Mouse (Mus musculus): ENCODE data around the gene Akp3. TPM values are rescaled to one million over a fixed set of nuclear protein-coding genes. Genes with fewer than 3 reads are reported as not detected.

Gene Akp3
- total RNA-seq (2014; fragmentation: Nextera tagmentation): not detected in 2 replicates
- 0.11 TPM in 1 of 2 replicates, not detected in the other for total RNA-seq (2017)
- not detected in 2 replicates for polyA plus RNA-seq (2012)

GRCm38 (mm10) chr1:87124673-87125072, at the start of gene Akp3:
Gene Akp3, plus strand, starts transcription at chr1:87124973.
- Histone ChIP-seq H3K4me3 (ENCODE audit: low read depth, low read length) (no peak within 1 kb of the TSS), H3K9me3 (replicated peaks) (no peaks in the 10 kb centered on the region), H3K4me1 (ENCODE audit: insufficient read depth, low read depth, low read length) (no peaks in the 10 kb centered on the region), H3K36me3 (replicated peaks) (no peaks in the 10 kb centered on the region), H3K27me3 (ENCODE audit: insufficient read depth, low read length) (peaks cover 18% of the 10 kb centered on the region)
- DNase-seq (ENCODE audit: low spot score) (no peak), ATAC-seq (ENCODE audit: extremely low read depth, insufficient number of reproducible peaks, low FRiP score, poor library complexity, severe bottlenecking) (no peak)
- TF ChIP-seq CTCF (IDR thresholded peaks at IDR 0.05; ENCODE audit: low read depth, low read length) (no peak), GATA2 (IDR thresholded peaks at IDR 0.05; ENCODE audit: borderline replicate concordance, low read depth, low read length) (no peak), POLR2AphosphoS5 (IDR thresholded peaks at IDR 0.05; ENCODE audit: insufficient replicate concordance, low read depth, low read length) (no peak), GATA1 (IDR thresholded peaks at IDR 0.05; ENCODE audit: borderline replicate concordance, low read length) (no peak), TAL1 (conservative IDR thresholded peaks at IDR 0.05; ENCODE audit: low read depth, low read length) (no peak)

GRCm38 (mm10) chr1:87086196-87086595, 38.6 kb upstream of the Akp3 start:
- no peak for TF ChIP-seq GATA2 (IDR thresholded peaks at IDR 0.05; ENCODE audit: borderline replicate concordance, low read depth, low read length)
- TF ChIP-seq POLR2AphosphoS5 (IDR thresholded peaks at IDR 0.05; ENCODE audit: insufficient replicate concordance, low read depth, low read length): no peak
- no peak for TF ChIP-seq CTCF (IDR thresholded peaks at IDR 0.05; ENCODE audit: low read depth, low read length)
- Histone ChIP-seq H3K36me3 (replicated peaks) (no peaks in the 10 kb centered on the region), H3K9me3 (replicated peaks) (no peaks in the 10 kb centered on the region), H3K4me1 (ENCODE audit: insufficient read depth, low read depth, low read length) (no peaks in the 10 kb centered on the region), H3K4me3 (ENCODE audit: low read depth, low read length) (no peak overlapping the region), H3K27me3 (ENCODE audit: insufficient read depth, low read length) (peaks cover 11% of the 10 kb centered on the region)
- no peak for DNase-seq (ENCODE audit: low spot score)
- ATAC-seq (ENCODE audit: extremely low read depth, insufficient number of reproducible peaks, low FRiP score, poor library complexity, severe bottlenecking): no peak

- ATAC-seq (ENCODE audit: extremely low read depth, insufficient number of reproducible peaks, low FRiP score, poor library complexity, severe bottlenecking) (no peak), DNase-seq (ENCODE audit: low spot score) (no peak)
- Histone ChIP-seq H3K4me3 (ENCODE audit: low read depth, low read length) (no peak overlapping the region), H3K9me3 (replicated peaks) (no peaks in the 10 kb centered on the region), H3K36me3 (replicated peaks) (no peaks in the 10 kb centered on the region), H3K4me1 (ENCODE audit: insufficient read depth, low read depth, low read length) (no peaks in the 10 kb centered on the region), H3K27me3 (ENCODE audit: insufficient read depth, low read length) (peaks cover 12% of the 10 kb centered on the region)
- TF ChIP-seq POLR2AphosphoS5 (IDR thresholded peaks at IDR 0.05; ENCODE audit: insufficient replicate concordance, low read depth, low read length) (no peak; the same call in 1 of the 2 replicates), TAL1 (conservative IDR thresholded peaks at IDR 0.05; ENCODE audit: low read depth, low read length) (no peak), GATA1 (IDR thresholded peaks at IDR 0.05; ENCODE audit: borderline replicate concordance, low read length) (no peak), CTCF (IDR thresholded peaks at IDR 0.05; ENCODE audit: low read depth, low read length) (no peak)
These were observed 37.8 kb upstream of the Akp3 start for GRCm38 (mm10) chr1:87086964-87087363.

- TF ChIP-seq TAL1 (conservative IDR thresholded peaks at IDR 0.05; ENCODE audit: low read depth, low read length): no peak
- TF ChIP-seq GATA2 (IDR thresholded peaks at IDR 0.05; ENCODE audit: borderline replicate concordance, low read depth, low read length): no peak
- TF ChIP-seq GATA1 (IDR thresholded peaks at IDR 0.05; ENCODE audit: borderline replicate concordance, low read length): no peak
- no peak for TF ChIP-seq POLR2AphosphoS5 (IDR thresholded peaks at IDR 0.05; ENCODE audit: insufficient replicate concordance, low read depth, low read length)
- no peak for TF ChIP-seq CTCF (IDR thresholded peaks at IDR 0.05; ENCODE audit: low read depth, low read length)
- Histone ChIP-seq H3K36me3 (replicated peaks) (no peaks in the 10 kb centered on the region), H3K27me3 (ENCODE audit: insufficient read depth, low read length) (peaks cover 14% of the 10 kb centered on the region), H3K4me3 (ENCODE audit: low read depth, low read length) (no peak overlapping the region), H3K4me1 (ENCODE audit: insufficient read depth, low read depth, low read length) (no peaks in the 10 kb centered on the region), H3K9me3 (replicated peaks) (no peaks in the 10 kb centered on the region)
- ATAC-seq (ENCODE audit: extremely low read depth, insufficient number of reproducible peaks, low FRiP score, poor library complexity, severe bottlenecking) (no peak), DNase-seq (ENCODE audit: low spot score) (no peak)
These were observed 35.5 kb upstream of the Akp3 start for GRCm38 (mm10) chr1:87089251-87089650.

DNA sequence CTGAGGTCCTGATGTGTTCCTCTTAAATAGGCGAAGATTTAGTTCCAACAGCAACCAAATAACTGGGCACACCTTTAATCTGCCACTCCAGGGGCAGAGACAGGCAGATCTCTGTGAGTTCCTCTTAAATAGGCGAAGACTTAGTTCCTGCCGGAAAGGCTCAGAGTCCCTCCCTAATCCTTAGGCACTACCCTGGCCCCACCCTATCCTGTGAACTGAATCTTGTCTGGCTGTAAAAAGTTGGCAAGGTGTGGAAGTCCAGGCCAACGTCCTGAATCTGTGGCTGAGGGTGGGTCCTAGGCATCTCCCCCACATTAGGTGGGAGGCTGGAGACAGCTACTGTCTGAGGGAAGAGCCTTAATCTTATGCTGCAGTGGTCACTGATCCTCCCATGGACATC, 34.9 kb upstream of the Akp3 start, which contains the start of gene Alppl2:
TSS of gene Alppl2 (minus strand) at position 101 of the 400 bp plus-strand sequence.
- ATAC-seq (ENCODE audit: extremely low read depth, insufficient number of reproducible peaks, low FRiP score, poor library complexity, severe bottlenecking) (no peak), DNase-seq (ENCODE audit: low spot score) (no peak)
- Histone ChIP-seq H3K27me3 (ENCODE audit: insufficient read depth, low read length) (peaks cover 11% of the 10 kb centered on the region), H3K4me3 (ENCODE audit: low read depth, low read length) (no peak within 1 kb of the TSS), H3K9me3 (replicated peaks) (no peaks in the 10 kb centered on the region), H3K4me1 (ENCODE audit: insufficient read depth, low read depth, low read length) (no peaks in the 10 kb centered on the region), H3K36me3 (replicated peaks) (no peaks in the 10 kb centered on the region)
- TF ChIP-seq GATA1 (IDR thresholded peaks at IDR 0.05; ENCODE audit: borderline replicate concordance, low read length): no peak

DNA sequence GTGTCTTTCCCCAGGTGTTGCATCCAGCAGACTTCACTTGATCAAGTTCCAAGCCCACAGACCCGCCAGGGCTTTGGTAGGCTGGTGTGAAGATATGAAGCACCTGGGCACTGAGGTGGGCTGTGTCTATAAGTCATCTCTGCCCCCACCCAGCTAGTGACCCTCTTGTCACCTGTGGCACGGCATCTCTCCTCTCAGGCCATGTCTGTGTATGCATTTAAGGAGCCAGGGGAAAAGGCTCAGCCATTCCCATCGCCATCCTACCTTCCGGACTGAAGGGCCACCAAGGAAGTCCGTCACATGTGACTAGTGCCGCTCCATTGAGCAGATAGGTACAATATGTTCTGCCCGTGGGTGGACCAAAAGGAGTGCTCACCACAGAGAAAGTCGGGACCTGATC, 29.1 kb upstream of the Akp3 start:
- peaks cover 9% of the 10 kb centered on the region; the same call in 1 of the 2 replicates for H3K27me3 ChIP-seq (ENCODE audit: insufficient read depth, low read length)
- no peak overlapping the region for H3K4me3 ChIP-seq (ENCODE audit: low read depth, low read length)
- TF ChIP-seq CTCF (IDR thresholded peaks at IDR 0.05; ENCODE audit: low read depth, low read length) (no peak), TAL1 (conservative IDR thresholded peaks at IDR 0.05; ENCODE audit: low read depth, low read length) (no peak), GATA1 (IDR thresholded peaks at IDR 0.05; ENCODE audit: borderline replicate concordance, low read length) (no peak), POLR2AphosphoS5 (IDR thresholded peaks at IDR 0.05; ENCODE audit: insufficient replicate concordance, low read depth, low read length) (no peak), GATA2 (IDR thresholded peaks at IDR 0.05; ENCODE audit: borderline replicate concordance, low read depth, low read length) (no peak)
- no peak for DNase-seq (ENCODE audit: low spot score)
- no peaks in the 10 kb centered on the region; the same call in 1 of the 2 replicates for H3K4me1 ChIP-seq (ENCODE audit: insufficient read depth, low read depth, low read length)
- no peaks in the 10 kb centered on the region for H3K36me3 ChIP-seq (replicated peaks)
- no peaks in the 10 kb centered on the region for H3K9me3 ChIP-seq (replicated peaks)
- no peak for ATAC-seq (ENCODE audit: extremely low read depth, insufficient number of reproducible peaks, low FRiP score, poor library complexity, severe bottlenecking)

Data from G1E (cell line).